Mouse (Mus musculus) right cerebral cortex, postnatal 4 days (tissue): ENCODE measurements at regions not wholly inside any gene's neighbourhood (a gene's known extent, or its start where the extent isn't known, plus 50 kb on each side); places are given as distances from the start of the nearest gene placed in this dataset.

Experiments used
- DNase-seq: peaks from one replicate; pipeline ENCODE4 v3.0.0-alpha.2; 2022

DNA sequence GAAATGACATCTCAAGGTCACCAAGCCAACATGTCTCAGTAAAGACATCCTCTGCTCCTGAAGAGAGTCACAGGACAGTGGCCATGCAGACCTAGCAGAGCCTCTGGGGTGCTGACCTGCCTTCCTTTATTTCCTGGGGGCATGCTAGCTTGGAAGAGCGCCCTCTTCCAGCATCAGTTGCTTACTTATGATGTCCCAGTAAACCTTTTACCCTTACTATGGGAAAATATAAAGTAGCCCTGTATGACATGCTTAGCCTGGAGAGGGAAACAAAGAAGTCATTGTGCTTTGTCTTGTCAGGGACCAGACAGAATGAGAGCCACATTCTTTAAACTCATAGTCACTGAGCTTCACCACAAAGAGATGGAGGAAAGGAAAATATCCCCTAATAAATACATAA is 82.9 kb downstream of the Postn start:
- no peak for DNase-seq

DNA sequence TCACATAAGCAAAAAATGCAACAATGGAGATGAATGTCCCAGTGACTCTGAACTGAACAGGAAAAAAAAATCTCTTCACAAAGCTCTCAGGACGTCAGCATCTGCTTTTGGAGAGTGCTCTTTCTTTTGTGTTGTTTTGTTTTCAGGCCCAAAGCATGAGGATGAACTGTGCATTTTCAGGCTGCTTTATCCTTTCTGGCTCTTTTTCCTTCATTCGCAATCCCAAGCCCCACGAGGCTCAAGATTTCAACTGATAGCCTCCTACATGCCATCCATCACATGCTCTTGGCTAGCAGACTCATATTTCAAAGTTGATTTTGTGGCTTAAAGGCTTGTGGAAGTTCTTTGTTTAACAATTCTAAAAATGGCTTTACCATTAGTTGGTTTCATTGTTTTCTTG is 86.0 kb downstream of the Postn start:
- no peak for DNase-seq

- DNase-seq = no peak
These were observed 96.5 kb downstream of the Postn start for GRCm38 (mm10) chr3:54457416-54457815.

DNA sequence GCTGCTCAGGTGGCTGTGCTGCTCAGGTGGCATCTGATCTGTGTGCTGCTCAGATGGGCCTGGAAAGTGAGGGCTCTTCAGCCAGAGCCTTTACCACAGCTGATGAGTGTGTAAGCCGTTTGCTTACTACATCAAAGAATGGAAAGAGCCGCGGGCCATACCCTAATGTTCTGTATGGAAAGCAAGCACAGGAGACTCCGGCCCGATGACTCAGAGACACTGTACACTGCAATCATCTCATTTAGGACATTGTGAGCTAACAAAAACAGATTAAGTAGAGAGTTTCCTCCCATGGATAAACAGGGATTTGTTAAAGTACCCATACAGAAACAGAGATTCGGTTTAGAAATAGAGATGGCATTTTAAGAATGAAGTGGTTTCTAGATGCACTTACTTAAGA is 100.5 kb downstream of the Postn start:
- no peak for DNase-seq

DNA sequence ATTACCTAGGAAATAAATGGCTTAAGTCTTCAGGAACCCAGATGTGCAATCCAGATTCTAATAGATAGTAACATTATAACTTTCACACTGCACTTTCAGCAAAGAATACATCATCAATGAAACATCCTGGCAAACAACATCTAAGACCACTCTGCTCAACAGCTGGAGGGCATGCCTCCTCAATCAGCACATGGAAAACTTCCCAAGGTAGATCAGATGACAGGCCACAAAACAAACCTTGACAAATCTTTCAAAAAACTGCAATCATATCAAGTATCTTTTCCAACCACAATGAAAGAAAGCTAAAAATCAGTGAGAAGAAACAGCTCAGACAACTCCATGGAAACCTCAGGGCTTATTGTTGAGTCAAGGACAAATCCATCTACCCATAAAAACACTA is 105.2 kb downstream of the Postn start:
- no peak for DNase-seq

DNA sequence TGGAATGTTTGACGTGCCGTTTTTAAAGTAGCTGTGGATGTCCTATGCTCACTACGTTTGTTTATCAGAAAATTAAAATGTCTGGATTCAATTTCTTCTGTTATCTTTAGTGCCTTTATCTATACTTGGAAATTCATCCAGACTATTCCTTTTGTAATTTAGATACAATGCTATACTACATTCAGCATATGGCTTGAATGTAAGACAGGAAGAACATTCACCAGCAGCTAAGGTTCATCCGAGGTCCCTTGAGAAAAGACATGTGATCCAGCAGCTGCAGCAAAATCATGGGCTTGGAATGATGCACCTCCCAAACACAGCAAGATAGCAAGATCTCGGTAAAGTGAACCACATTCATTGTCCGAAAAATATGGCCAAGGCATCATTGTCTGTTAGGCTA is 113.3 kb downstream of the Postn start:
- DNase-seq = no peak

DNA sequence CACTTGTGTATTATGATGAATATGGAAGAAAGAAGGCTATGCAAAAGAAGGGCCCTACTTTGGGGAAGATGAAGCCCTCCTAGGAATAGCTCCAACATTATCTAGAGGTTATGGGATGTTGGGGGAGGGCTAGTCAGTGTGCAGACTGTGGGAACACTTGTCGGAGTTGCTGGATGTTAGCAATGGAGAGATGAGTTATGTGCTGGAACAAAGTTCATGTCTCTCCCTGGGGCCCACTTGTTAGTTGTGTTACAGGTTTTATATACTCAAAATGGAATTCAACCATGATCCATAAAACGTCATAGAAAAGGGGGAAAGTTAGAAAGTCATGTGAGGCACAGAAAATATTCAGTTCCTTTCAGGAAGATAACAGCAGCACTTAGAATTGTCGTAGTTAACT is 115.0 kb downstream of the Postn start:
- DNase-seq = no peak

DNA sequence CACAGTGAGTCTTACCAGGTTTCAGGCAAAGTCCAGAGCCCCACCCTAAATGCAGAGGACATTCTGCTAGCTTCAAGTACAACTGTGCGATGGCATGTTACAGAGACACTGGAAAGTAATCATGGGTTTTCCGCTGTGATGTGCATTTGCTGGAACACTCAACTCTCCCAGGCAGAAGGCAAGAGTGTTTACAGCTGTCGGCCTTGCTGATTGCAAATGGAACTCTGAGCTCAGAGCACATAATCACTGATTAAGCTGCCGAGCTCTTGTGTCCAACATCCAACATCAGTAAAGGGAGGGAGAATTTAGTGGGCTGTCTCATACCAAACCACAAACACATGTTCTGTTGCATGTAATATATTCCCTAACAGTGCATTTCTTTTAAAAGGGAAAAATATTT is 117.1 kb downstream of the Postn start:
- DNase-seq = no peak

DNA sequence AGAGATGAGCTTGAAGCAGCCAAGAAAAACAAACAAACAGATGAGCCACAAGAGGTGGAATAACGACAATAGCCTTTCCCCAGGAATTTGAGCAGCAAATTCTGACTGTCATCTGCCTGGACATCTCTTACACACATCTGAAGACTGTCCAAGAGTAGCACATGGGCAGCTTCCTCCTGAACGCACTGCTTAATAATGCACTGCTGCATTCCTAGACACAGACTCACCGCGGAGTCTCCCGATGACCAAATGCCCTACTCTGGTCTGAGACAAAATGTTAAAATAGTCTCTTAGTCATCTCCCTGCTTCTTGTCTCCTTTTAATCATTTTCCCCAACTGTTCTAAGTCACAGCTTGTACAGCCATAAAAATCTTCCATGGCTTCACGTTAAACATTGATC is 119.3 kb downstream of the Postn start:
- no peak for DNase-seq

DNA sequence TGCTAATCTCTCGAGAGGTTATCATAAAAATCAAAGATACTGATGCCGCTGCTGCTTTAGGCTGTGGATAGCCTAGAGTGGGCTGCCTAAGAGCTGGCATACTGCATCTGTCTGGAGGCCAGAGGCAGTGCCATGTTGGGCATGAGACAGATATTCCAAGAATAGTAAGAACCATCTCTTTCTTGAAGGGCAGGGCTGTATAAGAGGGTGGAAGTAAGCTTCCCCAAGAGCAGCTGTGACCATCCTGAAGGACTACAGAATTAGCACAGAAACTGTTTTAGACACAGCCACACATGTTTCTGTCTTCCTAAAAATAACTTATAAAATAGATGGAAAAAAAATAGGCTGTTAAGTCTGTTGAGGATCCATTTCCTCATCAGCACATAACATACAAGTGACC is 126.4 kb downstream of the Postn start:
- no peak for DNase-seq

- no peak for DNase-seq
These were observed 126.9 kb downstream of the Postn start for GRCm38 (mm10) chr3:54487844-54488243.

GRCm38 (mm10) chr3:54490249-54490900 is 129.5 kb downstream of the Postn start:
- no peak for DNase-seq

DNA sequence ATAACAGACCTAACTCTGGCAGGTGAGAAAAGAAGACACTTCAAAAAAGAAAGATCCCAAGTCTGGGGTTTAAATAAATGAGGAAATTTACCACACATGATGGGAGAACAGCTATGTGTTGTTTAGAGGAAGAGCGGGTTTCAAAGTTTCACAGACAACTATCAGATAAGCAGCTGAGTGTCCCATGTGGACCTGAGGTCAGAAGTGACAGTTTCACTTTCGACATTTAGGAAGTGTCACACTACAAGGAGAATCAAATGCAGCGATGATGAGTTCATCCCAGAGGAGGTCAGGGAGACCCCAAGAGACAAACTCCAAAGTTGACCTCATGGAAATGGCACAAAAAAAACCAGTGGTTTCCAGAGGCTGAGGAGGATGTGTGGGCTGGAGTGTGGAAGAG is 132.7 kb downstream of the Postn start:
- no peak for DNase-seq

GRCm38 (mm10) chr3:54504997-54505396 is 144.1 kb downstream of the Postn start:
- no peak for DNase-seq

- no peak for DNase-seq
These were observed 146.7 kb downstream of the Postn start for GRCm38 (mm10) chr3:54507575-54507974.

DNA sequence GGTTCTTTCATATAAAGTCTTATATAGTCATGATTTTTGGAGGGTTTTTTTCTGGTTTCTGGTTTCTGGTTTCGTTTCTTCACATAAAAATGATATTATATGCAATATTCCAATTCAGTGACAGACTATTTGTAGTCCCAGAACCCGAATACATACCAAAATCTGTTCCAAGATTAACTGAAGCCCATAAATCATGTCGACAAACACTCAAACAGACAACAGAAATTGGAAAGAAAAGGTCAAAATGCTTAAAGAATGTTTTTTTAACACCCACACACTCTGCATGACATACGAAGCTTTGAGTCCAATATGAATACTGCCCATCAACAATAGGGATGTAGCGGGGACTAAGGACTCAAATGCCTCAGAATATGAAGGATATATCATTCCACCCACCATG is 148.0 kb downstream of the Postn start:
- DNase-seq = no peak

DNA sequence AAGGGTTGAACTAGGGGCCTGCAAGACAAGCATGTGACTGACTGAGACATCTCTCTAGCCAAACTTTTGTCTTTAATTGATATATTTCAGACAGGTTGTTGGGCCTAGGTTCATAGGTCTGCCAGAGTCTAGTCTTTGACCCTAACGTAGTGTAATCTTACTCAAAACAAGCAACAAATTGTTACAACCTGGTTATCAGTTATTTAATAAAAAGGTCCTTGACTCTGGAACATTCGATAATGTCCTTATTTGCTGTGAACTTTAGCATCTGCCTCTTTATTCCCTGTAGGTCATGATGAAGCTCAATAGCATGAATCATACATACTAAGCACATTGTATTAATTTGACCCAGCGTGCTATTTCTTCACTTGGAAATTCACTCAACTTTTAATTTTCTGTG is 156.3 kb downstream of the Postn start:
- no peak for DNase-seq

DNA sequence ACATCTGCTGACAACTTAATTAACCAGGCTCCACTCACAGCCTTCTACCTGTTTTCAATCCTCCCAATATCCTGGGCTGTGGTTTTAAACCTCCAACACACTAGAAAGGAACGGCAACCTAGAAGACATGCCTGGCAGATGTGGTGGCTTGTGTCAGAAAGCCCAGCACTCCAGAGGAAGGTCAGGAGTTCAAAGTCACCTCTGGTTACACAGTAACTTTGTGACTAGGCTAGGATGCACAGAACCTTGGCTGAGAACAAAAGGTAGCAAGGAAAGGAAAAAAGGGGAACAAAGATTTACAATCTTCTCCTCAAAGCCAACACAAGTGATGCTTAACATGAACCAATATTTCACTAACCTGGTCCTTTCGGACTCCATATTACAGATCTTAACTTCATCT is 161.8 kb downstream of the Postn start:
- no peak for DNase-seq

- DNase-seq = no peak
These were observed 165.7 kb downstream of the Postn start for GRCm38 (mm10) chr3:54526618-54527017.

- DNase-seq = no peak
These were observed 164.3 kb upstream of the Supt20 start for GRCm38 (mm10) chr3:54528292-54528691.

GRCm38 (mm10) chr3:54530251-54530650 is 162.4 kb upstream of the Supt20 start:
- DNase-seq = no peak

- no peak for DNase-seq
These were observed 157.2 kb upstream of the Supt20 start for GRCm38 (mm10) chr3:54535361-54535760.

GRCm38 (mm10) chr3:54538055-54538454 is 154.6 kb upstream of the Supt20 start:
- no peak for DNase-seq

DNA sequence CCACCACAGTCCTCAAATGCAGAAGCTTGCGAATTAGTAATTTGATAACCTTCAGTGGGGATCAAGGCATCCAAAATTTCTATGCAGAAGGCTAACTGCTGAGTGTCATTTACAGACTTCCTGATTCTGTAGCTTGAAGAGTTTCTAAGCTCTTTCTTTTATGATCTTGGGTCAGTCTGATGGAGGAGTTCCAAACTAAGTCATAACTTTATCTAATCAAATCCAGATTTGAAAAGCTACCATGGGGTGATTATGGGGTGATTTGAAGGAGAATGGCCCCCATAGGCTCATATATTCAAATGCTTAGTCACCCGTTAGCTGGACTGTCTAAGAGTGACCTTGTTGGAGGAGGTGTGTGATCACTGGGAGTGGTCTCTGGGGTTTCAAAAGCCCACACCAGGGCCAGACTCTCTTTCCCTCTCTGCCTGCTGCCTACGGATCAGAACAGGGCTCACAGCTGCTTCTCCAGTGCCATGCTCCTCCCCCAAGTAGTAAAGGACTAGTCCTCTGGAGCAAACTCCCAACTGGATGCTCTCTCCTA is 152.0 kb upstream of the Supt20 start:
- DNase-seq = no peak

DNA sequence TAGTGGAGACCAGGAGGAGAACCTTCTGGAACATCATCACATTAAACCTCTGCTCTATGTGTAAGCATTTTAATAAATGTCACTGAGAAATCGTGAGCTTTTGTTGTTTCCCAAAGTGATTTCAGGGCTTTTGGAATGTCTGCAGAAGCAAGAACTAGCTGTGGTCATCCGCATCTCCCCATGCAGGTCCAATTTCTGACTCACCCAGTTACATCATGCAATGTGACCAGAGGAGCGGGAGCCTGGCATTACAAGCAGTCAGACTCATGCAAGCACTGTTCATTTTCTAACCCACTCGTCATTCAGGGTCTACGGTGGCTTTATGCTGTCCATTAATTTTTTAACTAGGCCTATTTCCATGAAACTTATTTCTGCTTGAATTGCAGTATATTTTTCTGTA is 151.2 kb upstream of the Supt20 start:
- DNase-seq = no peak
